Mouse (Mus musculus) embryo, embryonic 10 days (tissue): ENCODE data around the gene Atl1.

Source experiments
- DNase-seq: peaks from one replicate; pipeline ENCODE4 v3.0.0-alpha.2; 2015; ENCODE audit warnings: low spot score

Atl1 gene

GRCm38 (mm10) chr12:69892371-69893251 is at the start of gene Atl1, which contains the start of gene Map4k5:
TSS of gene Atl1 (plus strand) at chr12:69892614.
TSS of gene Map4k5 (minus strand) at chr12:69893200.
- DNase-seq, result peak; percentile 93

GRCm38 (mm10) chr12:69843531-69844445 is 48.6 kb upstream of the Atl1 start:
- DNase-seq, result peak; percentile 78

GRCm38 (mm10) chr12:69845722-69846121 is 46.7 kb upstream of the Atl1 start:
- DNase-seq, result no peak

- no peak for DNase-seq
Measured at GRCm38 (mm10) chr12:69846499-69846898, 45.9 kb upstream of the Atl1 start.

- DNase-seq, result no peak
Measured at GRCm38 (mm10) chr12:69848083-69848878, 44.1 kb upstream of the Atl1 start.

GRCm38 (mm10) chr12:69852288-69852687 is 40.1 kb upstream of the Atl1 start:
- DNase-seq, result no peak

- no peak for DNase-seq
Measured at GRCm38 (mm10) chr12:69853387-69853786, 39.0 kb upstream of the Atl1 start.

- no peak for DNase-seq
Measured at GRCm38 (mm10) chr12:69853942-69854341, 38.5 kb upstream of the Atl1 start.

- DNase-seq, result no peak
Measured at GRCm38 (mm10) chr12:69855641-69856300, 36.6 kb upstream of the Atl1 start.

GRCm38 (mm10) chr12:69856398-69856797 is 36.0 kb upstream of the Atl1 start:
- no peak for DNase-seq

GRCm38 (mm10) chr12:69857597-69857996 is 34.8 kb upstream of the Atl1 start:
- DNase-seq, result no peak

GRCm38 (mm10) chr12:69858847-69859246 is 33.6 kb upstream of the Atl1 start:
- no peak for DNase-seq

GRCm38 (mm10) chr12:69863505-69863904 is 28.9 kb upstream of the Atl1 start:
- DNase-seq, result no peak

- DNase-seq, result no peak
Measured at GRCm38 (mm10) chr12:69864164-69864692, 28.2 kb upstream of the Atl1 start.

GRCm38 (mm10) chr12:69867338-69867737 is 25.1 kb upstream of the Atl1 start:
- DNase-seq, result no peak

GRCm38 (mm10) chr12:69871632-69872031 is 20.8 kb upstream of the Atl1 start:
- DNase-seq, result no peak

- no peak for DNase-seq
Measured at GRCm38 (mm10) chr12:69877842-69878363, 14.5 kb upstream of the Atl1 start.

GRCm38 (mm10) chr12:69879172-69879665 is 13.2 kb upstream of the Atl1 start:
- DNase-seq, result peak; percentile 35

- DNase-seq, result no peak
Measured at GRCm38 (mm10) chr12:69879739-69880138, 12.7 kb upstream of the Atl1 start.

GRCm38 (mm10) chr12:69881198-69881905 is 11.1 kb upstream of the Atl1 start:
- DNase-seq, result peak; percentile 43
